Mouse (Mus musculus) intestine, embryonic 15.5 days (tissue): ENCODE results near the gene Glg1. TPM values are rescaled to one million over a fixed set of nuclear protein-coding genes. Genes with fewer than 3 reads are reported as not detected.
"Not testable (repeated sequence)": the region's sequence is repeated elsewhere in the genome, so short reads cannot be mapped to it uniquely, and the experiment has no call there.

Experiments used
- ATAC-seq: fragments of 200-750 bp; cut with Nextera tagmentation; 2 replicates; pipeline ENCODE4 v1.8.0; 2017; ENCODE audit warnings: moderate TSS enrichment, moderate library complexity
- H3K27ac ChIP-seq: fragments of 300-500 bp; sonication (generic); 2 replicates; pipeline ENCODE4 v1.5.1; 2015; ENCODE audit warnings: mild to moderate bottlenecking, inconsistent platforms
- H3K27me3 ChIP-seq: fragments of 300-500 bp; sonication (generic); replicated peaks from 2 replicates; pipeline ENCODE4 v1.6.1; 2015; ENCODE audit warnings: inconsistent platforms
- H3K36me3 ChIP-seq: fragments of 300-500 bp; sonication (generic); 2 replicates; pipeline ENCODE4 v1.6.1; 2015; ENCODE audit warnings: inconsistent platforms
- H3K4me1 ChIP-seq: fragments of 300-500 bp; sonication (generic); replicated peaks from 2 replicates; pipeline ENCODE4 v1.6.1; 2015; ENCODE audit warnings: inconsistent platforms
- H3K4me2 ChIP-seq: fragments of 300-500 bp; sonication (generic); replicated peaks from 2 replicates; pipeline ENCODE4 v1.6.1; 2015; ENCODE audit warnings: mild to moderate bottlenecking, inconsistent platforms
- H3K4me3 ChIP-seq: fragments of 300-500 bp; sonication (generic); replicated peaks from 2 replicates; pipeline ENCODE4 v1.5.1; 2015; ENCODE audit warnings: inconsistent platforms
- H3K9ac ChIP-seq: fragments of 300-500 bp; sonication (generic); 2 replicates; pipeline ENCODE4 v1.6.1; 2015; ENCODE audit warnings: inconsistent platforms
- H3K9me3 ChIP-seq: fragments of 300-500 bp; sonication (generic); 2 replicates; pipeline ENCODE4 v1.6.1; 2016; ENCODE audit warnings: inconsistent platforms
- WGBS: fragments of 180-500 bp; shearing (Covaris S2); methylation state at CpG from one replicate; pipeline ENCODE4 v1.1.7; 2015; 5-methylcytosine and 5-hydroxymethylcytosine counted together
- polyA plus RNA-seq: library from polyadenylated mRNA; unstranded; fragments of >200 nt; fragmentation: Nextera tagmentation; extraction: Ambion mirVana; gene quantifications from 2 replicates; pipeline ENCODE4 v1.2.1, GENCODE M21; 2015

Glg1 gene
- 54.5 and 57.4 TPM in 2 replicates for polyA plus RNA-seq

GRCm38 (mm10) chr8:111258631-111259407, at the start of gene Glg1:
Gene Glg1, minus strand, starts transcription at chr8:111259216.
- under 1% methylated on average over 66 of the region's 76 CpGs for WGBS
- ATAC-seq, result peak; percentile 97
- Histone ChIP-seq H3K4me2 (peak within 1 kb of the TSS; percentile 63), H3K9me3 (no peaks in the 10 kb centered on the region), H3K4me1 (no peaks in the 10 kb centered on the region), H3K4me3 (peak within 1 kb of the TSS; percentile 95), H3K9ac (peak within 1 kb of the TSS; percentile 97), H3K27me3 (no peaks in the 10 kb centered on the region), H3K36me3 (no peaks in the 10 kb centered on the region), H3K27ac (peak within 1 kb of the TSS; percentile 100)

DNA sequence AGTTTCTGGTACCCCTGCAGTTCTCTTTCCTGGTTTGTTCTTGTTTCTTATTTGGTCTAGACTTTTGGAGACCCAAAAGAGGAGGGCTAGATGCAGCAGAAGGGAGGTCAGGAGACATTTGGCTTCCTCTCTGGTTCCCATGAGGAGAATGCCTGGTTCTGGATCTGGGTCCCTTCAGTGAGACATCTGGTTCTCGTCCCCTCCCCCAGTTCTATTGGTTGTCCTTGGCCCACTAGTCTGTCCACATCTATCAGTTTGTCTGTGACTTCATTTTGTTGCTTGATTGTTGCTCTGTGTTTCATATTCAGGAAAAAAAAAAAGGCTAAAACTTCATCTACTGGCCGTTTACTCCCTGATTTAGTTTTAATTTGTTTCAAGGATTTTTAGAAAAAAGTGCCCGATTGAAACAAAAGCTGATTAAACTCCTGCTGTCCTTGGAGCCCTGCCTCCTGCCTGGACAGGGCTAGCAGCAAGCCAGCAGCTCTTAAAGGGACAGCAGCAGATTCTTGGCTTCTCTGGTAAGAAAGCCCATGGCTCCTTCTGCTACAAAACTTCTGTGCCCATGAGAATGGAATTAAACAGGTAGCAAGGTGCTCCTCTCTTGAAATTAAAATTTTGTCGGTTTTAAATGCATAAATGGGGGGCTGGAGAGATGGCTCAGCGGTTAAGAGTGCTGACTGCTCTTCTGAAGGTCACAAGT, 46.2 kb upstream of the Glg1 start:
- no peaks in the 10 kb centered on the region for H3K9me3 ChIP-seq
- 30% methylated on average over 5 of the region's 5 CpGs for WGBS

DNA sequence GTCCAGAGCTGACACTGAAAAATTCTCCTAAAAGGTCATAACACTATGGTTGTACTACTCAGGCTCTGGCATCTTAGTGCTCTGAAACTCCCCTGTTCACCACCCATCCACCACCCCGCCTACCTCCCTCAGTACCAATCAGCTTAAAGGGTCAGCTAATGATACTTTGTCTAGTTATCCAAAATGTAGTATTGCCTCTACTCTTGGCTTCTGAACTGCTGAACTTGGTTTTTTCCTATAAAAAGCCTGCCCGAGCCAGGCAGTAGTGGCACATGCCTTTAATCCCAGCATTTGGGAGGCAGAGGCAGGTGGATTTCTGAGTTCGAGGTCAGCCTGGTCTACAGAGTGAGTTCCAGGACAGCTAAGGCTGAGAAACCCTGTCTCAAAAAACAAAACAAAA, 45.3 kb upstream of the Glg1 start:
- 94% methylated on average over 3 of the region's 3 CpGs for WGBS
- H3K4me3 ChIP-seq, result no peak overlapping the region
- H3K27me3 ChIP-seq, result no peaks in the 10 kb centered on the region
- no peaks in the 10 kb centered on the region for H3K9me3 ChIP-seq
- no peaks in the 10 kb centered on the region for H3K4me1 ChIP-seq
- H3K9ac ChIP-seq, result no peak overlapping the region
- H3K36me3 ChIP-seq, result no peaks in the 10 kb centered on the region
- H3K4me2 ChIP-seq, result no peak overlapping the region
- H3K27ac ChIP-seq, result no peak overlapping the region
- ATAC-seq, result no peak

More for the DNA sequence above, 46.2 kb upstream of the Glg1 start:
- no peaks in the 10 kb centered on the region for H3K4me1 ChIP-seq
- H3K4me3 ChIP-seq, result no peak overlapping the region
- no peaks in the 10 kb centered on the region for H3K27me3 ChIP-seq
- ATAC-seq, result no peak
- H3K9ac ChIP-seq, result no peak overlapping the region; the same call in 1 of the 2 replicates
- H3K4me2 ChIP-seq, result no peak overlapping the region
- no peak overlapping the region for H3K27ac ChIP-seq
- no peaks in the 10 kb centered on the region for H3K36me3 ChIP-seq

DNA sequence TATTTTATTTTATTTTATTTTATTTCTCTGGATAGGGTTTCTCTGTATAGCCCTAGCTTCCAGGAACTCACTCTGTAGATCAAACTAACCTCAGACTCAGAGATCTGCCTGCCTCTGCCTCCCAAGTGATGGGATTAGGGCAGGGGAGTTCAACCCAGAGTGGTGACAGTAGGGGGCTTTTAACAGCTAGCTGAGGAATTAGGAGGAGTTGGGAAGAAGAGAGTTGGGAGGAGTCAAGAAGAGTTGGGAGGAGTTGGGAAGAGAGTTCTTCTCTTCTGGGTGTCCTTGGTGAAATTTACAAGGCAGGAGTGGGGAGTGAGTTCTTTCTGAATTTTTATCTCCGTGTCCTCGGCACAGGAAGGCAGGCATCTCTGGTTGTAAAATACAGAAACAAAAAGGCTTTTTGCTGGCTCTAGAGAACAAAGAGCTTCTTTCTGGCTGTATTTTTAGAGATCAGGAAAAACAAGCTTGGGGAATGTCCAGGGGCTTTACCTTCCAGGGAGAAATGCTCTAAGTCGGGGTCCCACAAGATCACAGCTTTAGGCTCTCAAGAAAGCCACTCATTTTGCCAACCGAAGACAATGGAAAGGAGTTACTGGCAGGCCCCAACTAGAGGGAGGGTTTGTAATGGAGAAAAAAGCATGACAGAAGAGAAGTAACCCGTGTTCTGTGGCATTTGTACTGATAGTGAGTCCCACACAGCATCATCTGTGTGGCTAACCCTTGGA, 44.2 kb upstream of the Glg1 start:
- not testable (repeated sequence) for H3K4me3 ChIP-seq, H3K9me3 ChIP-seq, H3K27ac ChIP-seq, H3K27me3 ChIP-seq, H3K9ac ChIP-seq, H3K4me2 ChIP-seq, H3K4me1 ChIP-seq, ATAC-seq, H3K36me3 ChIP-seq
- 75% methylated on average over 5 of the region's 5 CpGs for WGBS

GRCm38 (mm10) chr8:111300597-111301546, 41.9 kb upstream of the Glg1 start:
- Histone ChIP-seq H3K4me1 (peaks cover 5% of the 10 kb centered on the region; the same call in 1 of the 2 replicates), H3K4me3 (peak overlapping the region; percentile 90), H3K36me3 (peaks cover 5% of the 10 kb centered on the region; the same call in 1 of the 2 replicates), H3K4me2 (peak overlapping the region; percentile 54), H3K9ac (no peak overlapping the region), H3K9me3 (no peaks in the 10 kb centered on the region), H3K27ac (peak overlapping the region; percentile 69), H3K27me3 (no peaks in the 10 kb centered on the region)
- 67% methylated on average over 11 of the region's 11 CpGs for WGBS
- ATAC-seq, result no peak

DNA sequence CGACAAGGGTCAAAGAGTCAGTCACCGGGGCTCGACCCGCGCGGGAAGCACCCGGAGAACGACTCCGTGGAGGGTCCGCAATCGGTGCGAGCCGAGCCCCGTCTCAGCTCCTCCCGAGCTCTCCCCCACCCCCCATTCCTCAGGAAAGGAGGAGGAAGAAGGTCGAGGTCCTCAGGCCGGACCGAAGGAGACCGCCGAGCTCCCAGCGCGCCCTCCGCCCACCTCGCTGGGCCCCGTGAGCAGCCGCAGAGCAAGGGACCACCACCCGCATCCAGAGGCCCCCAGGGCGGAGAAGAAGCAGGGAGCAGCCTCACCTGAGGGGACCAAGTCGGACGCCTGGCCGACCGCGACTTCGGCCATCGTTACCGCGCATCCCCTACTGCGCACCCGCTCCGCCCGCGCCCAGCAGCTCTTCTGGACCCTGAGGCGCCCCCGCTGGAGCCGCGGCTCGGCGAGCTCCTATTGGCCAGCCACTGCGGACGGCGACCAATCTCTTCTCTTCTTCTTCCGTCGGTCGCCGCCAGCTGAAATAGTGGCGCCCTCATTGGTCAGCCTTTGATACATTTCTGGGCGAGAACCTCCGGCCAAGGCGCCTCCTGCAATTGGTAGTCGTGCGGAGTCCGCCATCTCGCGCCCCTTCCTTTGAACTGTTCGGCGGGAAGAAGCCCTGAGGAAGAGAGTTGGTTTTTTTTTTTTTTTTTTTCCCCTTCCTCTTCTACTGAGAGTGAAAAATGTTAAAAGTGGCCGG, 41.0 kb upstream of the Glg1 start, which contains the start of gene Rfwd3:
Gene Rfwd3 (minus strand): TSS at position 402 of the 748 bp plus-strand sequence.
- Histone ChIP-seq H3K36me3 (peaks cover 7% of the 10 kb centered on the region), H3K27me3 (no peaks in the 10 kb centered on the region), H3K9me3 (no peaks in the 10 kb centered on the region), H3K4me1 (peaks cover 5% of the 10 kb centered on the region; the same call in 1 of the 2 replicates), H3K4me3 (peak within 1 kb of the TSS; percentile 90), H3K27ac (peak within 1 kb of the TSS; percentile 93), H3K4me2 (peak within 1 kb of the TSS; percentile 60), H3K9ac (peak within 1 kb of the TSS; percentile 89)
- ATAC-seq, result peak; percentile 99
- under 1% methylated on average over 66 of the region's 67 CpGs for WGBS

DNA sequence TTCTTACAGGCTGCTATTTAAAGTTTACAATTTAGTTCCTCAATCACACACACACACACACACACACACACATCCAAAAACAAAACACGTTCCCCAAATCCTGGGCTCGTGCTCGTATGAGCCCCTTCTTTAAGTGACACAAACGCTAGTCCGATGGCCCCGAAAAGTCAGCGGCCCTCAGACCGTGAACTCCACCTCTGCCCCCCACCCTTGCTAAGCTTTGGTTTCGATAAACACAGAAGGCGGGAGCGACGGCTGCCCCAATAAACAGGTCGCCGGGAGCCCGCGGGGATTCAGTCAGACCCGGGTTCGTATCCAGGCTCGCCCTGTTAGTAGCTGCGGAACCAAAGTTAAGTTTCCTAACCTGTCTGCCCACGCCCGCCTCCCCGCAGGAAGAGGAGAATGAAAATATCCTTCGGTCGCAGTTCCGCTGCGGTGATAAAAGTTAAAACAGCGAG, 40.4 kb upstream of the Glg1 start:
- under 1% methylated on average over 28 of the region's 28 CpGs for WGBS

GRCm38 (mm10) chr8:111298011-111298410, 39.0 kb upstream of the Glg1 start:
- H3K4me1 ChIP-seq, result peaks cover 5% of the 10 kb centered on the region; the same call in 1 of the 2 replicates
- H3K36me3 ChIP-seq, result peaks cover 13% of the 10 kb centered on the region
- no peak overlapping the region for H3K4me3 ChIP-seq
- no peaks in the 10 kb centered on the region for H3K9me3 ChIP-seq
- H3K4me2 ChIP-seq, result 0 out of 2 replicates have a peak overlapping the region, but pooled peaks have one; percentile 3
- ATAC-seq, result no peak
- no peak overlapping the region for H3K27ac ChIP-seq
- no peak overlapping the region for H3K9ac ChIP-seq
- 85% methylated on average over 1 of the region's 1 CpGs for WGBS
- H3K27me3 ChIP-seq, result no peaks in the 10 kb centered on the region

More for the DNA sequence above, 40.4 kb upstream of the Glg1 start:
- H3K27me3 ChIP-seq, result no peaks in the 10 kb centered on the region
- ATAC-seq, result peak; percentile 37
- peak overlapping the region; percentile 90 for H3K4me3 ChIP-seq
- H3K9ac ChIP-seq, result peak overlapping the region; percentile 89
- peak overlapping the region; percentile 60 for H3K4me2 ChIP-seq
- H3K9me3 ChIP-seq, result no peaks in the 10 kb centered on the region
- peaks cover 5% of the 10 kb centered on the region; the same call in 1 of the 2 replicates for H3K4me1 ChIP-seq
- peaks cover 9% of the 10 kb centered on the region for H3K36me3 ChIP-seq
- peak overlapping the region; percentile 93 for H3K27ac ChIP-seq

- Histone ChIP-seq H3K9ac (no peak overlapping the region), H3K4me1 (no peaks in the 10 kb centered on the region; the same call in 1 of the 2 replicates), H3K4me2 (no peak overlapping the region), H3K27me3 (no peaks in the 10 kb centered on the region), H3K4me3 (no peak overlapping the region), H3K9me3 (no peaks in the 10 kb centered on the region), H3K36me3 (peaks cover 39% of the 10 kb centered on the region), H3K27ac (no peak overlapping the region)
- 84% methylated on average over 7 of the region's 7 CpGs for whole genome bisulfite sequencing
- no peak for ATAC-seq
These were observed 32.7 kb upstream of the Glg1 start for GRCm38 (mm10) chr8:111291733-111292132.

DNA sequence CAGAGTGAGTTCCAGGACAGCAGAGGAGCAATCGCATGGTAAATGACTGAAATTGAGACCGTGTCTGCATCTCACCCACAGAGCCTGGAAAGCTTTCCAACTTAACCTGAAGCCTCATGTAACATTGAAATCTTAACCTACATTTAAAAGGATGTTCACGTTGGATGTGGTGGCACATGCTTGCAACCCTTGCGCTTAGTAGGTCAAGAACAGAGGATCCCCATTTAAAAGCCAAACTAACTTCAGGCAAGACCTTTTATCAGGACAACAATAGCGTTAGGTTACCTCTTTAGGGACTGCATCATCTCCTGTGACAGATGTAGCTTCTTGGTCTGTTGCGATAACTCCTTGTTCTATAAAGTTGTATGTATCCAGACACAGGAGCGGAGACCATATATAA, 31.6 kb upstream of the Glg1 start:
- H3K36me3 ChIP-seq, result peaks cover 44% of the 10 kb centered on the region
- no peaks in the 10 kb centered on the region for H3K27me3 ChIP-seq
- no peak overlapping the region for H3K4me3 ChIP-seq
- H3K4me1 ChIP-seq, result no peaks in the 10 kb centered on the region; the same call in 1 of the 2 replicates
- no peak overlapping the region for H3K9ac ChIP-seq
- no peaks in the 10 kb centered on the region for H3K9me3 ChIP-seq
- no peak overlapping the region for H3K27ac ChIP-seq
- 95% methylated on average over 7 of the region's 7 CpGs for WGBS
- ATAC-seq, result no peak
- H3K4me2 ChIP-seq, result no peak overlapping the region
